Mouse (Mus musculus) forebrain, embryonic 14.5 days (tissue): ENCODE data around the gene Tex38. TPM values are rescaled to one million over a fixed set of nuclear protein-coding genes. Genes with fewer than 3 reads are reported as not detected.

Experiments
- ATAC-seq: fragments of 200-750 bp; cut with Nextera tagmentation; 2 replicates; pipeline ENCODE4 v1.8.0; 2017; ENCODE audit warnings: mild to moderate bottlenecking, moderate library complexity
- DNase-seq: peaks from one replicate; pipeline ENCODE4 v3.0.0-alpha.2; 2015; ENCODE audit warnings: low spot score
- H3K27ac ChIP-seq: fragments of 300-500 bp; sonication (generic); 2 replicates; pipeline ENCODE4 v1.5.1; 2014; ENCODE audit warnings: low read depth, mild to moderate bottlenecking, control low read depth, low read length, moderate library complexity
- H3K27me3 ChIP-seq: fragments of 300-500 bp; sonication (generic); replicated peaks from 2 replicates; pipeline ENCODE4 v1.6.1; 2014; ENCODE audit warnings: low read length, control low read depth, mixed read lengths; ENCODE audit not compliant: control insufficient read depth, insufficient read depth
- H3K36me3 ChIP-seq: fragments of 300-500 bp; sonication (generic); 2 replicates; pipeline ENCODE4 v1.6.1; 2014; ENCODE audit warnings: low read length, control low read depth; ENCODE audit not compliant: control insufficient read depth, insufficient read depth
- H3K4me1 ChIP-seq: fragments of 300-500 bp; sonication (generic); 2 replicates; pipeline ENCODE4 v1.6.1; 2014; ENCODE audit warnings: antibody characterized with exemption, low read length, control low read depth; ENCODE audit not compliant: control insufficient read depth, insufficient read depth
- H3K4me2 ChIP-seq: fragments of 300-500 bp; sonication (generic); 2 replicates; pipeline ENCODE4 v1.6.1; 2014; ENCODE audit warnings: mild to moderate bottlenecking, control low read depth, low read length
- H3K4me3 ChIP-seq: fragments of 300-500 bp; sonication (generic); 2 replicates; pipeline ENCODE4 v1.5.1; 2014; ENCODE audit warnings: low read depth, low read length, control low read depth
- H3K9ac ChIP-seq: fragments of 300-500 bp; sonication (generic); 2 replicates; pipeline ENCODE4 v1.6.1; 2014; ENCODE audit warnings: mild to moderate bottlenecking, low read length, control low read depth, moderate library complexity
- H3K9me3 ChIP-seq: fragments of 300-500 bp; sonication (generic); replicated peaks from 2 replicates; pipeline ENCODE4 v1.6.1; 2016; ENCODE audit warnings: low read length, control low read depth, mixed read lengths; ENCODE audit not compliant: control insufficient read depth
- WGBS: fragments of 180-500 bp; shearing (Covaris S2); extraction: QIAGEN DNeasy Blood & Tissue Kit; methylation state at CpG from one replicate; pipeline ENCODE4 v1.1.7; 2014; 5-methylcytosine and 5-hydroxymethylcytosine counted together
- polyA plus RNA-seq: library from polyadenylated mRNA; unstranded; fragments of >200 nt; fragmentation: Nextera tagmentation; extraction: Ambion mirVana; gene quantifications from 2 replicates; pipeline ENCODE4 v1.2.1, GENCODE M21; 2014

Gene Tex38
- polyA plus RNA-seq, 1 experiment from 2014 or later = not detected

DNA sequence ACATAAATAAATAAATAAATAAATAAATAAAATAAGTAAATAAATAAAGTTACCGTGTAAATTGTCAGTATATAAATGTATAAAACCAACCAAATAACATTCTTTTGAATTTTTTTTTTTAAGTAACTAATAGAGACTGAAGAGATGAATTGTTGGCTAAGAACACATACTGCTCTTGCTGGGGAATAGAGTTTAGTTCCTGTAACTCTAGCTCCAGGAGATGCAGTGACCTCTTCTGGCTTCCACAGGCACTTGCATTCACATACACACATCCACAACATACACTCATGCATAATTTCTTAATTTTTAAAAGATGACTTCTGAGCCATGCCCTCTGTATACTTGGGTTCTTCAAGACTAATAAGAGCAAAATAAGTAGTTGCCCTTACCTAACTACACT is 26.0 kb downstream of the Tex38 start:
- Histone ChIP-seq H3K4me1 (no peaks in the 10 kb centered on the region), H3K4me2 (no peak overlapping the region), H3K36me3 (peaks cover 41% of the 10 kb centered on the region), H3K27ac (no peak overlapping the region), H3K9me3 (no peaks in the 10 kb centered on the region), H3K9ac (no peak overlapping the region), H3K27me3 (no peaks in the 10 kb centered on the region), H3K4me3 (no peak overlapping the region)
- ATAC-seq = no peak
- no peak for DNase-seq
- 96% methylated on average over 1 of the region's 1 CpGs for WGBS

- peaks cover 44% of the 10 kb centered on the region for H3K36me3 ChIP-seq
Measured at GRCm38 (mm10) chr4:115754101-115754500, 26.7 kb downstream of the Tex38 start.

GRCm38 (mm10) chr4:115749336-115749735 is 31.5 kb downstream of the Tex38 start:
- Histone ChIP-seq H3K9ac (no peak overlapping the region), H3K4me3 (no peak overlapping the region), H3K4me2 (no peak overlapping the region), H3K4me1 (no peaks in the 10 kb centered on the region), H3K27me3 (no peaks in the 10 kb centered on the region), H3K9me3 (no peaks in the 10 kb centered on the region), H3K27ac (no peak overlapping the region), H3K36me3 (peaks cover 44% of the 10 kb centered on the region)
- WGBS = 97% methylated on average over 1 of the region's 1 CpGs
- ATAC-seq (no peak), DNase-seq (no peak)

More at GRCm38 (mm10) chr4:115754101-115754500, 26.7 kb downstream of the Tex38 start:
- Histone ChIP-seq H3K27me3 (no peaks in the 10 kb centered on the region), H3K9me3 (no peaks in the 10 kb centered on the region), H3K27ac (no peak overlapping the region), H3K9ac (no peak overlapping the region), H3K4me1 (no peaks in the 10 kb centered on the region), H3K4me3 (no peak overlapping the region), H3K4me2 (no peak overlapping the region)
- ATAC-seq (no peak), DNase-seq (no peak)
- 96% methylated on average over 3 of the region's 3 CpGs for WGBS

DNA sequence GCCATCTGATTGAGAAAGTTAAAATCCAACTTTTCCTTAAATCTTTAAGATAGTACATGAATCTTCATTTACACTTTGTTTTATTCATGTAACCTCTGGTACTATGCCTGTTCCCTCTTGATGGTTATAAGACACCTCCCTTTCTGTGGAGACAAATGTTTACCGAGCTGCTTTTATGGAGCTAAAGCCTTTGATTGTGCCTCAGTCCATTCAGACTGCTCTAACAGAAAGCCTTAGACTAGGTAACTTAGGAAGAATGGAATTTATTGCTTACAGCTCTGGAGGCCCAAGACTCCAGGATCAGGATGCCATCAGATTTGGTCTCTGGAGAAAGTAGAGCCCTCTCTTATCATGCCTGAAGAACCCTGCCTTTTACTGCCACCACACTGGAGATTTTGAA is 32.6 kb downstream of the Tex38 start:
- no peaks in the 10 kb centered on the region for H3K4me1 ChIP-seq
- DNase-seq (no peak), ATAC-seq (no peak)
- WGBS = 59% methylated on average over 1 of the region's 1 CpGs
- H3K4me2 ChIP-seq = no peak overlapping the region
- H3K4me3 ChIP-seq = no peak overlapping the region
- H3K27me3 ChIP-seq = no peaks in the 10 kb centered on the region
- H3K27ac ChIP-seq = no peak overlapping the region
- H3K9ac ChIP-seq = no peak overlapping the region
- no peaks in the 10 kb centered on the region for H3K9me3 ChIP-seq
- peaks cover 50% of the 10 kb centered on the region for H3K36me3 ChIP-seq

GRCm38 (mm10) chr4:115743096-115743495 is 37.7 kb downstream of the Tex38 start:
- H3K4me2 ChIP-seq = no peak overlapping the region
- ATAC-seq (no peak), DNase-seq (no peak)
- no peak overlapping the region for H3K27ac ChIP-seq
- no peaks in the 10 kb centered on the region for H3K27me3 ChIP-seq
- H3K4me1 ChIP-seq = peaks cover 13% of the 10 kb centered on the region
- H3K9ac ChIP-seq = no peak overlapping the region
- 90% methylated on average over 4 of the region's 4 CpGs for WGBS
- H3K36me3 ChIP-seq = peaks cover 45% of the 10 kb centered on the region
- H3K4me3 ChIP-seq = no peak overlapping the region
- no peaks in the 10 kb centered on the region for H3K9me3 ChIP-seq

DNA sequence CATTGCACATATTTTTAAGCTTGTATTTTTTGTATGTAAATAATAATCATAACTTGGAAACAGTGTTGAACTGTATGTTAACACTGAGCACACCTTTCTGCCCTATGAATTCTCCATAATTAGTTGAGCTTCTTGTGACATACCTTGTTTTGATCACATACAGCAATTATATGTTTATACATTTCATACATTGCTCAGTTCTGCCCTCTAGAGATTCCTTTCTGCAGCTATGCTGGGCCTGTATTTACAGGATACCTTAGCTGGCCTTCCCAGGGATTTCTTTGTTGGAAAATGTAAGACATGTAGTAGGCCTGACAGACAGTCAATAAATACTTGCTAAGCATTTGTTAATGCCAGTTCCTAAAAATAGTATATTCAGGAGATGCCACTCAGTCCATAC is 38.2 kb downstream of the Tex38 start:
- Histone ChIP-seq H3K9me3 (no peaks in the 10 kb centered on the region), H3K9ac (no peak overlapping the region), H3K27ac (no peak overlapping the region), H3K27me3 (no peaks in the 10 kb centered on the region), H3K4me3 (no peak overlapping the region), H3K4me2 (no peak overlapping the region), H3K4me1 (peaks cover 13% of the 10 kb centered on the region), H3K36me3 (peaks cover 42% of the 10 kb centered on the region)
- ATAC-seq = no peak
- no peak for DNase-seq

- Histone ChIP-seq H3K36me3 (peaks cover 23% of the 10 kb centered on the region), H3K9me3 (no peaks in the 10 kb centered on the region), H3K4me2 (peak overlapping the region; percentile 76), H3K27me3 (no peaks in the 10 kb centered on the region), H3K9ac (peak overlapping the region; percentile 88), H3K4me1 (peaks cover 13% of the 10 kb centered on the region), H3K27ac (no peak overlapping the region), H3K4me3 (peak overlapping the region; percentile 73)
- ATAC-seq = no peak
- DNase-seq = no peak
- 40% methylated on average over 13 of the region's 13 CpGs for WGBS
Measured at GRCm38 (mm10) chr4:115738481-115738985, 42.3 kb downstream of the Tex38 start.

DNA sequence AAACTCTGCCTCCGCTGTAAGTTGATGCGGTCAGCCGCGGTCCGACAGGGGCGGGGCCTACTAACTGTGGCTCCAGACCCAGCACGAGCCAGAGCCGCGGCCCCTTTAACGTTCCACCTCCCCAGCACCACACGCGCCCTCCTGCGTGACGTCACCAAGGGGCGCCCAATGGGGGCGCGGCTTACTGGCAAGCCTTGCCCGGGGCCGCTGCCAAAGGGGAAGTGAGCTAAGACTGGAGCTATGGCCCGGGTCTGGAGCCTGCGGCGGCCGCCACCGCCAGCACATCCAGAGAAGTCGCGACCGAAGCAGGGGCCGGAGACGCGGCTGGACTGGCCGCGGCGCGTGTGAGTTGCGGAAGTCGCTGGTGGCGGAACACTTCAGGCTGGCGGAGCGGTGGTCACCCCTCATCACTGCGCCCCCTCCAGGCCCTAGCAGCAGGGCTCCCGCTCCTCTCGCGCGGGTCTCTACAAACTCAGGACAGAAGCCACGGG is 43.2 kb downstream of the Tex38 start, which contains the start of gene Efcab14:
Gene Efcab14 (plus strand): TSS at position 194 of the 491 bp plus-strand sequence.
- no peaks in the 10 kb centered on the region for H3K27me3 ChIP-seq
- under 1% methylated on average over 45 of the region's 45 CpGs for WGBS
- H3K9me3 ChIP-seq = no peaks in the 10 kb centered on the region
- peak within 1 kb of the TSS; percentile 88 for H3K9ac ChIP-seq
- H3K27ac ChIP-seq = peak within 1 kb of the TSS; percentile 75; the same call in 1 of the 2 replicates
- H3K4me2 ChIP-seq = peak within 1 kb of the TSS; percentile 76
- DNase-seq (peak; percentile 98), ATAC-seq (peak; percentile 100)
- H3K4me1 ChIP-seq = peaks cover 13% of the 10 kb centered on the region
- peak within 1 kb of the TSS; percentile 73 for H3K4me3 ChIP-seq
- peaks cover 17% of the 10 kb centered on the region for H3K36me3 ChIP-seq

DNA sequence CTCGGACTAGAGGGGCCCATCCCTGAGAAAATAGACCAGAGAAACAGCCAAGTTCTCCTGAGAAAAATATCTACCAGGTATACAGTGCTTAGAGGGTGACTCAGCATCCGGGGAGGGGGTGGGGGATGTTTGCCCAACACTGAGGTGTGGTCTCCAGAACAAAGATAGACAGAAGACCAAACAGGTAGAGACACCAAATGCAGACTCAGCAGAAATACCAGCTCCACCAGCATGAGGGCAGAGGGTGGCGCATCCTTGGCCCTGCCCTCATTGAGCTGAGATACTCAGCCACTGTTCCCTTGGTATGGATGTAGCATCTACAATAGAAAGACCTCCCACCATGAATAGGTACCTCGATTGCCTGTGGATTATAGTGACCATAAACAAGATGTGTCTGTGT is 46.0 kb downstream of the Tex38 start:
- H3K36me3 ChIP-seq = no peaks in the 10 kb centered on the region
- no peak overlapping the region for H3K4me2 ChIP-seq
- H3K4me1 ChIP-seq = peaks cover 13% of the 10 kb centered on the region
- no peak overlapping the region for H3K4me3 ChIP-seq
- H3K9me3 ChIP-seq = no peaks in the 10 kb centered on the region
- no peak for DNase-seq
- ATAC-seq = no peak
- no peak overlapping the region for H3K27ac ChIP-seq
- no peak overlapping the region for H3K9ac ChIP-seq
- no peaks in the 10 kb centered on the region for H3K27me3 ChIP-seq
- WGBS = 72% methylated on average over 4 of the region's 4 CpGs
